Comparison of ENCODE assay signal across 8 mouse cellular contexts in genomic region chr4:155178274-155178673, GRCm38 (mm10). TPM values are rescaled to one million over a fixed set of nuclear protein-coding genes. Genes with fewer than 3 reads are reported as not detected.
DNase-seq lines count a peak whose midpoint lies in the region; ATAC-seq lines count a peak whose summit lies in the region.

No protein-coding gene starts in this region.

- H3K36me3 ChIP-seq in intestine, embryonic 14.5 days (ENCODE audit: control insufficient read depth, insufficient read depth, low read length) = no peaks in the 10 kb centered on the region
- no peaks in the 10 kb centered on the region for H3K36me3 ChIP-seq in liver, embryonic 11.5 days (ENCODE audit: control insufficient read depth, insufficient read depth, low read length)
- H3K36me3 ChIP-seq in midbrain, embryonic 16.5 days (ENCODE audit: control insufficient read depth, insufficient read depth, low read length) = no peaks in the 10 kb centered on the region

- H3K27me3 ChIP-seq in intestine, embryonic 14.5 days (replicated peaks; ENCODE audit: control insufficient read depth, insufficient read depth, low read length) = no peaks in the 10 kb centered on the region
- H3K27me3 ChIP-seq in liver, embryonic 11.5 days (replicated peaks; ENCODE audit: control insufficient read depth, insufficient read depth, low read length) = no peaks in the 10 kb centered on the region
- no peaks in the 10 kb centered on the region for H3K27me3 ChIP-seq in midbrain, embryonic 16.5 days (ENCODE audit: control insufficient read depth, insufficient read depth, low read depth, low read length)

- H3K4me3 ChIP-seq in intestine, embryonic 14.5 days (ENCODE audit: low read depth, low read length) = no peak overlapping the region
- H3K4me3 ChIP-seq in liver, embryonic 11.5 days (ENCODE audit: low read depth, low read length) = no peak overlapping the region
- no peak overlapping the region for H3K4me3 ChIP-seq in midbrain, embryonic 16.5 days (ENCODE audit: low read depth, low read length)

- peak; percentile 67 to 83 for DNase-seq in adrenal gland, adult (ENCODE audit: inconsistent age in 2 of 2, low spot score in 1 of 2)
- DNase-seq in adrenal gland, postnatal 25 days = no peak
- DNase-seq in brain, embryonic 18.5 days (ENCODE audit: low read depth, low spot score) = peak; percentile 18
- peak; percentile 73 for DNase-seq in intestine, embryonic 14.5 days (ENCODE audit: low spot score)
- no peak for DNase-seq in liver, embryonic 11.5 days (ENCODE audit: low spot score)
- DNase-seq in testis, postnatal 10 days (ENCODE audit: low spot score) = peak; percentile 60

- peak overlapping the region; percentile 26 for H3K4me2 ChIP-seq in intestine, embryonic 14.5 days (ENCODE audit: low read length)
- H3K4me2 ChIP-seq in liver, embryonic 11.5 days = peak overlapping the region; percentile 51
- peak overlapping the region; percentile 28 for H3K4me2 ChIP-seq in midbrain, embryonic 16.5 days (ENCODE audit: low read length)

- 0 out of 2 replicates have a peak overlapping the region, but pooled peaks have one; percentile 8 for H3K9ac ChIP-seq in intestine, embryonic 14.5 days (ENCODE audit: low read length)
- peak overlapping the region; percentile 34; the same call in 1 of the 2 replicates for H3K9ac ChIP-seq in liver, embryonic 11.5 days (ENCODE audit: low read depth, low read length)
- H3K9ac ChIP-seq in midbrain, embryonic 16.5 days (ENCODE audit: low read depth, low read length) = 0 out of 2 replicates have a peak overlapping the region, but pooled peaks have one; percentile 25

- no peaks in the 10 kb centered on the region for H3K9me3 ChIP-seq in intestine, embryonic 14.5 days (ENCODE audit: control insufficient read depth, low read length)
- H3K9me3 ChIP-seq in liver, embryonic 11.5 days (ENCODE audit: control insufficient read depth, low read length) = no peaks in the 10 kb centered on the region
- no peaks in the 10 kb centered on the region for H3K9me3 ChIP-seq in midbrain, embryonic 16.5 days (replicated peaks; ENCODE audit: control insufficient read depth, low read length, poor library complexity, severe bottlenecking)

- WGBS in intestine, embryonic 14.5 days = 8% methylated on average over 6 of the region's 6 CpGs
- WGBS in liver, embryonic 11.5 days = 22% methylated on average over 6 of the region's 6 CpGs
- WGBS in midbrain, embryonic 16.5 days = 4% methylated on average over 6 of the region's 6 CpGs

- H3K4me1 ChIP-seq in intestine, embryonic 14.5 days (replicated peaks; ENCODE audit: control insufficient read depth, insufficient read depth, low read length) = peaks cover 73% of the 10 kb centered on the region
- H3K4me1 ChIP-seq in liver, embryonic 11.5 days (replicated peaks; ENCODE audit: control insufficient read depth, insufficient read depth, low read length) = peaks cover 49% of the 10 kb centered on the region
- peaks cover 44% of the 10 kb centered on the region for H3K4me1 ChIP-seq in midbrain, embryonic 16.5 days (ENCODE audit: control insufficient read depth, insufficient read depth, low read length)

- H3K27ac ChIP-seq in intestine, embryonic 14.5 days (ENCODE audit: low read depth) = peak overlapping the region; percentile 96
- H3K27ac ChIP-seq in liver, embryonic 11.5 days (ENCODE audit: low read depth, low read length) = peak overlapping the region; percentile 75
- H3K27ac ChIP-seq in midbrain, embryonic 16.5 days (ENCODE audit: low read length) = peak overlapping the region; percentile 69

- peak; percentile 82 for ATAC-seq in granulocyte monocyte progenitor cell, adult 5-6 weeks (replicated peaks; ENCODE audit: poor library complexity, severe bottlenecking)
- ATAC-seq in intestine, embryonic 14.5 days (replicated peaks; ENCODE audit: low FRiP score, low TSS enrichment, low read depth) = no peak
- peak; percentile 50; the same call in 1 of the 2 replicates for ATAC-seq in liver, embryonic 11.5 days (replicated peaks; ENCODE audit: low FRiP score)
- ATAC-seq in midbrain, embryonic 16.5 days = peak; percentile 49; the same call in 1 of the 2 replicates

RNA-seq across cellular contexts. Expression of gene Ski, which starts 44.1 kb away (rescaled TPM):
- total RNA-seq in adrenal gland, postnatal 25 days (2021) = 73.5 and 93.3 TPM in 2 replicates
- 18.1 and 19.4 TPM in 2 replicates for total RNA-seq in granulocyte monocyte progenitor cell, adult 5-6 weeks (2014; fragmentation: Nextera tagmentation)
- total RNA-seq in granulocyte monocyte progenitor cell, adult 5-6 weeks (2017) = 4.7 and 8.6 TPM in 2 replicates
- polyA plus RNA-seq in intestine, embryonic 14.5 days (2014; fragmentation: Nextera tagmentation; extraction: Ambion mirVana) = 24.4 and 25.3 TPM in 2 replicates
- polyA plus RNA-seq in liver, embryonic 11.5 days (2014; fragmentation: Nextera tagmentation; extraction: Ambion mirVana) = 8.2 and 9.8 TPM in 2 replicates
- 9.6 and 10.1 TPM in 2 replicates for polyA plus RNA-seq in midbrain, embryonic 16.5 days (2015; fragmentation: Nextera tagmentation; extraction: Ambion mirVana)

Comparison
In these comparisons a context has a peak if more than half of its experiments do, and no peak if none do; other contexts are left out.
1. DNase-seq: peak in adrenal gland, adult (2 of 2), brain, embryonic 18.5 days (single experiment), intestine, embryonic 14.5 days (single experiment) and testis, postnatal 10 days (single experiment); none in adrenal gland, postnatal 25 days (single experiment) and liver, embryonic 11.5 days (single experiment).
2. Peak in every context shown above with its lines, with median percentiles within 50 percentile points of each other: H3K27ac ChIP-seq, H3K4me2 ChIP-seq and H3K9ac ChIP-seq.